Mouse (Mus musculus): ENCODE measurements around the gene Cmss1.
A peak's percentile ranks its signal among the peaks of the same experiment; 100 is the strongest.

Cmss1 gene

GRCm38 (mm10) chr16:57421680-57422417 lies 184.8 kb downstream of the Cmss1 start:
- no peak for DNase-seq

- no peak for DNase-seq
Measured at GRCm38 (mm10) chr16:57420773-57421556, 185.7 kb downstream of the Cmss1 start.

GRCm38 (mm10) chr16:57419881-57420280 lies 186.8 kb downstream of the Cmss1 start:
- no peak for DNase-seq

GRCm38 (mm10) chr16:57419332-57419731 lies 187.3 kb downstream of the Cmss1 start:
- DNase-seq, result no peak

- DNase-seq, result no peak
Measured at GRCm38 (mm10) chr16:57417955-57418354, 188.7 kb downstream of the Cmss1 start.

- DNase-seq, result no peak
Measured at GRCm38 (mm10) chr16:57417017-57417416, 189.6 kb downstream of the Cmss1 start.

GRCm38 (mm10) chr16:57416049-57416448 lies 190.6 kb downstream of the Cmss1 start:
- DNase-seq, result no peak

- DNase-seq, result no peak
Measured at GRCm38 (mm10) chr16:57412766-57413165, 193.9 kb downstream of the Cmss1 start.

- DNase-seq, result no peak
Measured at GRCm38 (mm10) chr16:57403825-57404224, 202.8 kb downstream of the Cmss1 start.

GRCm38 (mm10) chr16:57402910-57403309 lies 203.8 kb downstream of the Cmss1 start:
- no peak for DNase-seq

GRCm38 (mm10) chr16:57401702-57402101 lies 205.0 kb downstream of the Cmss1 start:
- DNase-seq, result no peak

- DNase-seq, result no peak
Measured at GRCm38 (mm10) chr16:57399566-57399965, 207.1 kb downstream of the Cmss1 start.

- peak; percentile 53 for DNase-seq
Measured at GRCm38 (mm10) chr16:57398387-57399214, 208.1 kb downstream of the Cmss1 start.

GRCm38 (mm10) chr16:57397845-57398244 lies 208.8 kb downstream of the Cmss1 start:
- no peak for DNase-seq

- no peak for DNase-seq
Measured at GRCm38 (mm10) chr16:57396249-57396648, 210.4 kb downstream of the Cmss1 start.

GRCm38 (mm10) chr16:57393161-57393560 lies 213.5 kb downstream of the Cmss1 start:
- no peak for DNase-seq

- no peak for DNase-seq
Measured at GRCm38 (mm10) chr16:57392461-57392860, 214.2 kb downstream of the Cmss1 start.

GRCm38 (mm10) chr16:57391171-57391570 lies 215.5 kb downstream of the Cmss1 start:
- peak; percentile 96 for DNase-seq

GRCm38 (mm10) chr16:57389566-57390251 lies 217.0 kb downstream of the Cmss1 start:
- no peak for DNase-seq

GRCm38 (mm10) chr16:57384274-57384673 lies 222.4 kb downstream of the Cmss1 start:
- no peak for DNase-seq

- no peak for DNase-seq
Measured at GRCm38 (mm10) chr16:57383266-57383971, 223.2 kb downstream of the Cmss1 start.

All from cerebellum, adult 9-10 months (tissue).